Mouse (Mus musculus): ENCODE results near the gene Napepld.
"Not testable (repeated sequence)": the region's sequence is repeated elsewhere in the genome, so short reads cannot be mapped to it uniquely, and the experiment has no call there.

Napepld gene

GRCm38 (mm10) chr5:21667191-21668137, 33.7 kb downstream of the Napepld start:
- DNase-seq (ENCODE audit: low read depth, low spot score): no peak

GRCm38 (mm10) chr5:21663081-21663480, 38.1 kb downstream of the Napepld start:
- DNase-seq (ENCODE audit: low read depth, low spot score): no peak

- DNase-seq (ENCODE audit: low read depth, low spot score): no peak
Observed at GRCm38 (mm10) chr5:21660850-21661249, 40.3 kb downstream of the Napepld start.

- no peak for DNase-seq (ENCODE audit: low read depth, low spot score)
Observed at GRCm38 (mm10) chr5:21658623-21659395, 42.4 kb downstream of the Napepld start.

- no peak for DNase-seq (ENCODE audit: low read depth, low spot score)
Observed at GRCm38 (mm10) chr5:21658038-21658437, 43.2 kb downstream of the Napepld start.

GRCm38 (mm10) chr5:21656912-21657311, 44.3 kb downstream of the Napepld start:
- DNase-seq (ENCODE audit: low read depth, low spot score): no peak

- no peak for DNase-seq (ENCODE audit: low read depth, low spot score)
Observed at GRCm38 (mm10) chr5:21651885-21652612, 49.1 kb downstream of the Napepld start.

GRCm38 (mm10) chr5:21650736-21651135, 50.5 kb downstream of the Napepld start:
- no peak for DNase-seq (ENCODE audit: low read depth, low spot score)

- DNase-seq (ENCODE audit: low read depth, low spot score): no peak
Observed at GRCm38 (mm10) chr5:21646133-21646491, 55.1 kb downstream of the Napepld start.

- DNase-seq (ENCODE audit: low read depth, low spot score): peak; percentile 86
Observed at GRCm38 (mm10) chr5:21645439-21646132, 55.6 kb downstream of the Napepld start, which contains the start of the genes Fbxl13 and Armc10. Gene Fbxl13 (minus strand): TSS chr5:21645634. Gene Armc10 (plus strand): TSS chr5:21645813.

GRCm38 (mm10) chr5:21644891-21645438, 56.2 kb downstream of the Napepld start:
- DNase-seq (ENCODE audit: low read depth, low spot score): no peak

- DNase-seq (ENCODE audit: low read depth, low spot score): no peak
Observed at GRCm38 (mm10) chr5:21643606-21644005, 57.6 kb downstream of the Napepld start.

GRCm38 (mm10) chr5:21640961-21641360, 60.2 kb downstream of the Napepld start:
- DNase-seq (ENCODE audit: low read depth, low spot score): no peak

GRCm38 (mm10) chr5:21625916-21626315, 75.3 kb downstream of the Napepld start:
- DNase-seq (ENCODE audit: low read depth, low spot score): no peak

- DNase-seq (ENCODE audit: low read depth, low spot score): no peak
Observed at GRCm38 (mm10) chr5:21616450-21617009, 84.7 kb downstream of the Napepld start.

- not testable (repeated sequence) for DNase-seq (ENCODE audit: low read depth, low spot score)
Observed at GRCm38 (mm10) chr5:21614299-21614698, 86.9 kb downstream of the Napepld start.
